Mouse (Mus musculus): ENCODE measurements at regions not wholly inside any gene's neighbourhood (a gene's known extent, or its start where the extent isn't known, plus 50 kb on each side); places are given as distances from the start of the nearest gene placed in this dataset.

DNA sequence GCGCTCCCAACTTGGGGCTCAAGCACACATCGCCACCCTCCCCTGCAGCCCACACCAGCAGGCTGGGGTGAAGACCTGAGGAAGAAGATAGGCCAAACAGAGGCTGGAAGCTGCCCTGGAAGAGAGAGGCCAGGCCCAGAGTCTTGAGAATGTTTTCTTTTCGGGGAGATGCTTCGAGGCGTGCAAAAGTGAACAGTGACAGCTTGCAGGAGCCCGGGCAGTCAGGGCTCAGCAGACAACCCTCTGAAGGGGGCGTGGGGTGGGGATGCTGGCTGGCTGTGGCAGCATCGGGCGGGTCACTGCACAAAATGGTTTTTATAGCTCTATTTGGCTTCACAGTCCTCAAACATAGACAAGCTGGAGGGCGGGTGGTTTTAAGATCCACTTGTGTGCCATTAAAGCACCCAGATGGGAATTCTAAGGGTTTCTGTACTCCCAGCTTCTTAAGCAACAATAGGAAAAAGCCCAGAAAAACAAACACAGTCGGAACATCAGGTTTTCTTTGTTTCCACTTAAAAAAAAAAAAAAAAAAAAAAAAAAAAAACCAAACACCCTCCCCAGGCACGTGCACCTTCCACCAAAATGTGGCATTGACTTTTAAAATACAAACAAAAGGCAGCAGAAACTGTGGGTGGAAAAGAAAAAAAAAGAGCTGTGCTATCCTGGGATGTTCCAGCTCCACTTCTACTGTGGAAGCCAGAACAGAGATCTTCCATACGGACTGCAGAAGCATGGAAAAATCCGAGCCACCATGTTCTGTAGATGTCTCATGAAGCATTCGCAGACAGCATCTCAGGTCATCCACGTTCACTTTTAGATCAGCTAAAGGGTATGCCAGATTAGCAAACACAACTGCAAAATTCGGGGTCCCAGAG lies 123.5 kb downstream of the Ly86 start:
- DNase-seq (ENCODE audit: low spot score in 2 of 2): no peak

- DNase-seq (ENCODE audit: low spot score in 2 of 2): no peak
Measured at GRCm38 (mm10) chr13:37470230-37470907, 125.4 kb downstream of the Ly86 start.

GRCm38 (mm10) chr13:37473359-37473758 lies 128.4 kb downstream of the Ly86 start:
- no peak for DNase-seq (ENCODE audit: low spot score in 2 of 2)

- no peak for DNase-seq (ENCODE audit: low spot score in 2 of 2)
Measured at GRCm38 (mm10) chr13:37475804-37476203, 130.8 kb downstream of the Ly86 start.

DNA sequence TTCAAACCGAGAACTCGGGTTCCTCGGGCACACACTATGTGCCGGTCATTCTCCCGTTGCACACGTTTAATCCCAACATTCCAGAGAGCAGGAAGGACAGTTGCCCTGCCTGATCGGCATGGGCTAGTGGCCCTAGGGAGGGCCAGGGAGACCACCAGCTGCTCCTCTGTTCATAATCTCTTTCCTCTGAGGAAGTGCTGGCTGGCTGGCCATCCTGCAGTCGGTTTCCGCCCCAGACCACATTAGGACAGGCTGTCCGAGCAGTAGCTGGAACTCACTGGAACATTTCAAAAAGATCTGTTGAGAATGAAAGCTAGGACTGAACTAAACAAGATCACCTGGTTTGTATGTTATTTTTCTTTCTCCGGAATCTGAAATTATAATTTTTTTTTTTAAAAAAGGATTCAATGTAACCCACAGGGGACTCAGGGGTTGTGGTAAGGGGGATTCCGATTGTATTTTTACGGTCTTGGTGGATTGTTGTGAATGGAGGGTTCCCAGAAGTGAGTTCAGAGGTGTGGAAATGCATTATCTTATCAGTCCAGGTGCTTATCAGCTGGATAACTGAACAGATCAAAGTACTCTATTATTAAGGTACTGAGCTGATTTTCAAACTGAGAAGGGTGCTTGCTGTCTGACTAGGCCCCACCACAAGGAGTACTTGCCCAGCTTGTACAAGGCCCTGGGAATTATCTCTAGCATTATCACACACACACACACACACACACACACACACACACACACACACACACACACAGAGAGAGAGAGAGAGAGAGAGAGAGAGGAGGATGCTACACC lies 131.4 kb downstream of the Ly86 start:
- no peak for DNase-seq (ENCODE audit: low spot score in 2 of 2)

DNA sequence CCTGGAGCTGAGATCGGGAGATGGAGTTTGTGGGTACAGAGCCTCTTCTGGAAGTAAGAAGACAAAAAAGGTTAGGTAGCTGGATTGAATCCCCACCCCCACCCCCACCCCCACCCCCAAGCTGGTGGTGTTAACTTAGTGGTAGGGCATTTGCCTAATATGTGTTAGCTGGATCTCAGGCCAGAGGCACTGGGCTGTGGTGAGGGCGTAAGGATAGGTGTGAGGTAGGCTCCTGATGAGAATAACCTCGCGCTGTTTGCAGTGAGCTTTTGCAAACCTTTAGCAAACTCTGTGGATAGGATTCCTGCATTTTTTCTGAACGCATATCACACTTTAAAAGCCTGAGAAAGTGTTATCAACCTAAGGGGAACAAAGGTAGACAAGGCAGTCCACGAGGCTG lies 132.3 kb downstream of the Ly86 start:
- DNase-seq (ENCODE audit: low spot score in 2 of 2): no peak

- DNase-seq (ENCODE audit: low spot score in 2 of 2): peak; percentile 55 to 57
Measured at GRCm38 (mm10) chr13:37477749-37478548, 132.9 kb downstream of the Ly86 start.

DNA sequence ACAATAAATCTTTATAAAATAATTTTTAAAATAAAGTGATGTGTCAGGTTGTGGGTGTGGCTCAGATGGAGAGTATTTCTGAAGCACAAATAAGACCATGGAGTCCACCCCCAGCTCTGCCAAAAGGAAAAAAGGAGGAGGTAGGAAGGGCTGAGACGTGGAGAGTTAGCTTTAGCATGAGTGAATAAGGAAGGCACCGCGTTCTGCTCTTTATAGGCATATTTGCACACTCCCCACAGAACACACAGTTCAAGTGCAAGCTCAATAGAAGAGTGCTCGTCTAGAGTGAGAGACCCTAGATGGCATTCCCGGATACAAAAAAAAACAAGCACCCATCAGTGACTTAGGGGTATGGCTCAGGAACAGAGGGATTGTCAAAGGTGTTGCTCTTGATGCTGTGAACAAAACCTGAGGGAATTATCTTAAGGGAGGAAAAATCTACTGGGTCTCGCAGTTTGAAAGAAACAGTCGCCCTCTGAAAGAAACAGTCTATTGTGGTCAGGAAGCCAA lies 134.2 kb downstream of the Ly86 start:
- no peak for DNase-seq (ENCODE audit: low spot score in 2 of 2)

- DNase-seq (ENCODE audit: low spot score in 2 of 2): no peak
Measured at GRCm38 (mm10) chr13:37481514-37481913, 136.5 kb downstream of the Ly86 start.

DNA sequence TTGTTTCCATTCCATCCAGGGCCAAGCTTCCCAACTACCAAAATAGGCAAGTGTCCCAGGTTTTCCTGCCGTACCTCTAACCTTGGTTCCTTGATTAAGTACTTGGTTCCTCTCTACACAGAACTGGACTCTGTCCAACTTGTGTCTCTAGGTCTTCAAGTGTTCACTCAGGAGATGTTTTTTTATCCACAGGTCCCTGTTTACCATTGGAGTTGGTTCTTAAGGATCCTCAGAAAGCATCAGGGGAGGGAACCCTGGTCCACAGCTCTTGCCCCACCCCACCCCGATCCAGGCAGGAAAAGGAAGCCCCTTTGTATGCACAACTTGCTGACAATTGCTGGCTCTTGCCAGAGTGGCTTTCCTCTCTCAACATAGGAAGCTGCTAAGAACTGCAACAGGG lies 137.0 kb downstream of the Ly86 start:
- no peak for DNase-seq (ENCODE audit: low spot score in 2 of 2)

DNA sequence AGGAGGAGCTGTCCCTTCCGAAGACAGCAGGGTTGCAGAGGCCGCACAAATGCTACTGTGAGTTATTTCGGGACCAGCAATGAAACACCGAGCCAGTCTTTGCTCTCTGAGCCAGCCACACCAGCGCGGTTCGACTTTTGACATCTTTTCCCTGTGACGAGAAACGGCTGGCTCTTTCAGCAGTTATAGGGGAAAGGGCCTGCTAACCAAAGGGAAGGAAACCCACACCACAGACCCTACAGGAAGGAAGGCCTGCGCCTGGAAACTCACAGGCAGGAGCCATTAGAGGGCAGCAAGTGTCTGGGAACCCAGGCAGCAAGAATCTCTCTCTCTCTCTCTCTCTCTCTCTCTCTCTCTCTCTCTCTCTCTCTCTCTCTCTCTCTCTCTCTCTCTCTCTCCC lies 137.6 kb downstream of the Ly86 start:
- DNase-seq (ENCODE audit: low spot score in 2 of 2): peak; percentile 76 to 83

DNA sequence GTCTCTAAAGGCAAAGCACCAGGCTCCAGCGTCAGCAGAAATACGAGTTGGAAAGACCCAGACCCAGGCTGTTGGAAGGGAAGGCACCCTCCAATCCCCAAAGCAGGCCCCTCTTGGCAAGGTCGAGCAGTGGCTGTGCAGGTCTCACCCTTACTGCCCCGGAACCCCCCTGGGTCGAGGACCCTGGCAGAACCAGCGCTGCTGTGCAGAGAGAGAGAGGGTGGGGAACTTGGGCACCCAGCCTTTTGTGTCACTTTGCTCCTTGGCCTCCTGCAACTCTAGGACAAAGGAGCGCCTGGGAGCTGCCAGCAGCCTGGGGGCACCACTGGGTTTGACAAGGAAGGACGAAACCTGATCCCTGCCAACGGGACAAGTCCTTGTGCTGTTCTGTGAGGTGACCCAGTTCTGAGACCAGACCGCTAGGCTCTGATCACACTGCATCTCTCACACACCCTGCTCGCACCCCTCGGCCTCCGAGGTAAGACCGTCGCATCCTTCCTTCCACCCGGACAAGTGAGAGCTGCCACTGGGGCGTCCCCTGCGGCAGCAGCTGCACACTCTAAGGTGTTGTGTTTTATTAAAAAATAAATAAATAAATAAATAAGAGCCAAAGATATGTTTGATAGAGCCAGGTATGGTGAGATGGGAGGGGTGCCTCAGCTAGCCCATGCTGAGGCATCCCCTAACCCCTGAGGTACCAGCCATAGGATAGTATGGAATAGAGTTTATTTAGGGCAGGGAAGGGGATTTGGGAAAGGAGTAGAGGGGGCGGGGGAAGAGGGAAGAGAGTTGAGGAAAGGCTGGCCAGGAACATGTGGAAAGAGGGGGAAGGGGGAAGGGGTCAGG lies 138.2 kb downstream of the Ly86 start:
- DNase-seq (ENCODE audit: low spot score in 2 of 2): peak; percentile 60 to 69

GRCm38 (mm10) chr13:37484631-37485030 lies 139.6 kb downstream of the Ly86 start:
- no peak for DNase-seq (ENCODE audit: low spot score in 2 of 2)

GRCm38 (mm10) chr13:37492115-37493001 lies 147.3 kb downstream of the Ly86 start:
- no peak for DNase-seq (ENCODE audit: low spot score in 2 of 2)

DNA sequence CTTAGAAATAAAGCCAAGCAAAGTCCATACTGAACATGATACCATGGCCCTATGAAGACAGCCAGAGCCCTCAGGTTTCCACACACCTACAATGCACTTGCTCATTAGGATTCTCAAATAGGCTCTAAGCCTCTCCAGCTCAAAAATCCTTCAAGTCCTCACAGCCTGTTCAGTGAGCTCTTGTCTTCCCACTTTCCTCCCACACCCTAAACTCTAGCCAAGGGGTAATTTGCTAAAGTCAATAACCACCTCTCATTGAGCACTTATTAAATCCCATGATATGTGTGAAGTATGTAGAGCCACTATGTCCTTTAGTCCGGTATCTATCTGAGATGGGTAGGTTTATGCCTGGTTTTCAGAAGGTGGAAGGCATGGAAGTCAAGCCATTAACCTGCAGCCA lies 148.3 kb downstream of the Ly86 start:
- no peak for DNase-seq (ENCODE audit: low spot score in 2 of 2)

- no peak for DNase-seq (ENCODE audit: low spot score in 2 of 2)
Measured at GRCm38 (mm10) chr13:37495272-37495932, 150.4 kb downstream of the Ly86 start.

DNA sequence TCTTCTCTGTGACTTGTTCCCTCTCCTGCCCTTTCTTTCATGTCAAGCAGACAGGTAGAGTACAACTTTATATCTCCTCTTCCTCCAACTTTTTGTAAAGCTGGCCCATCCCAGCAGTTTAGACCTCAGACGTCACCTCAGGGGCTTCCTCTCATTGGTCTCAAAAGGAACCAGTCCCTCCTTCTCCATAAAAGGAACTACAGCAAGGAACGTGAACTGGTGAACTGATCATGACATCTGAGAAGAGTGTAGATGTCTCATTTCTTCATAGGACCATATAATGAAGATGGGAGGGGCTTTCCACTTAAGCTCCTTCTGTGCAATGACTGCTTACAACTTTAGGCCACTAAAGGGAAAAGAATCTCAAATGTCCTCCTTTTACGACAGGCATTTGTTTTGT lies 153.0 kb downstream of the Ly86 start:
- no peak for DNase-seq (ENCODE audit: low spot score in 2 of 2)

- no peak for DNase-seq (ENCODE audit: low spot score in 2 of 2)
Measured at GRCm38 (mm10) chr13:37500668-37501286, 155.8 kb downstream of the Ly86 start.

Data from right cerebral cortex, postnatal 10 days (tissue).